Mouse (Mus musculus): Measurements from ENCODE around the gene Tbc1d30. TPM values are rescaled to one million over a fixed set of nuclear protein-coding genes. Genes with fewer than 3 reads are reported as not detected.

Gene Tbc1d30
- polyA plus RNA-seq, 1 experiment from 2014 or later: 0.57 TPM

GRCm38 (mm10) chr10:121376530-121377271 is 25.6 kb upstream of the Tbc1d30 start:
- H3K9me3 ChIP-seq (replicated peaks): no peaks in the 10 kb centered on the region
- peak overlapping the region; percentile 7; the same call in 1 of the 2 replicates for H3K27ac ChIP-seq
- H3K4me3 ChIP-seq (replicated peaks): no peak overlapping the region
- H3K4me2 ChIP-seq: no peak overlapping the region
- H3K4me1 ChIP-seq: peaks cover 35% of the 10 kb centered on the region
- H3K27me3 ChIP-seq: no peaks in the 10 kb centered on the region
- ATAC-seq (replicated peaks; ENCODE audit: low FRiP score): 0 out of 2 replicates have a peak, but pooled peaks have one; percentile 14
- H3K36me3 ChIP-seq: peaks cover 87% of the 10 kb centered on the region
- 76% methylated on average over 24 of the region's 24 CpGs for WGBS
- H3K9ac ChIP-seq: no peak overlapping the region

- 43% methylated on average over 24 of the region's 24 CpGs for WGBS
- ATAC-seq (replicated peaks; ENCODE audit: low FRiP score): peak; percentile 86
Observed at GRCm38 (mm10) chr10:121375649-121376493, 24.8 kb upstream of the Tbc1d30 start.

GRCm38 (mm10) chr10:121374693-121375620 is 23.9 kb upstream of the Tbc1d30 start:
- H3K36me3 ChIP-seq: peaks cover 81% of the 10 kb centered on the region
- WGBS: 76% methylated on average over 17 of the region's 17 CpGs
- H3K27me3 ChIP-seq: no peaks in the 10 kb centered on the region
- H3K27ac ChIP-seq: 0 out of 2 replicates have a peak overlapping the region, but pooled peaks have one; percentile 23
- no peaks in the 10 kb centered on the region for H3K9me3 ChIP-seq (replicated peaks)
- peaks cover 35% of the 10 kb centered on the region for H3K4me1 ChIP-seq
- no peak overlapping the region for H3K4me3 ChIP-seq (replicated peaks)
- H3K9ac ChIP-seq: no peak overlapping the region
- no peak overlapping the region for H3K4me2 ChIP-seq
- ATAC-seq (replicated peaks; ENCODE audit: low FRiP score): no peak

More at GRCm38 (mm10) chr10:121375649-121376493, 24.8 kb upstream of the Tbc1d30 start:
- Histone ChIP-seq H3K9me3 (replicated peaks) (no peaks in the 10 kb centered on the region), H3K9ac (no peak overlapping the region), H3K27ac (peak overlapping the region; percentile 23), H3K4me3 (replicated peaks) (no peak overlapping the region), H3K4me1 (peaks cover 35% of the 10 kb centered on the region), H3K4me2 (no peak overlapping the region), H3K36me3 (peaks cover 86% of the 10 kb centered on the region), H3K27me3 (no peaks in the 10 kb centered on the region)

GRCm38 (mm10) chr10:121374013-121374412 is 22.9 kb upstream of the Tbc1d30 start:
- no peak overlapping the region for H3K27ac ChIP-seq

GRCm38 (mm10) chr10:121370777-121371176 is 19.7 kb upstream of the Tbc1d30 start:
- Histone ChIP-seq H3K4me3 (replicated peaks) (no peak overlapping the region), H3K4me1 (peaks cover 38% of the 10 kb centered on the region), H3K36me3 (peaks cover 54% of the 10 kb centered on the region), H3K9ac (no peak overlapping the region), H3K27ac (no peak overlapping the region), H3K27me3 (no peaks in the 10 kb centered on the region), H3K9me3 (replicated peaks) (no peaks in the 10 kb centered on the region), H3K4me2 (no peak overlapping the region)
- no peak for ATAC-seq (replicated peaks; ENCODE audit: low FRiP score)
- 94% methylated on average over 6 of the region's 6 CpGs for WGBS

More at GRCm38 (mm10) chr10:121374013-121374412, 22.9 kb upstream of the Tbc1d30 start:
- H3K9ac ChIP-seq: no peak overlapping the region
- H3K4me3 ChIP-seq (replicated peaks): no peak overlapping the region
- no peaks in the 10 kb centered on the region for H3K9me3 ChIP-seq (replicated peaks)
- 56% methylated on average over 12 of the region's 12 CpGs for WGBS
- H3K4me1 ChIP-seq: peaks cover 38% of the 10 kb centered on the region
- no peaks in the 10 kb centered on the region for H3K27me3 ChIP-seq
- no peak for ATAC-seq (replicated peaks; ENCODE audit: low FRiP score)
- H3K4me2 ChIP-seq: no peak overlapping the region
- peaks cover 79% of the 10 kb centered on the region for H3K36me3 ChIP-seq

- no peaks in the 10 kb centered on the region for H3K9me3 ChIP-seq (replicated peaks)
- H3K4me3 ChIP-seq (replicated peaks): no peak overlapping the region
- H3K9ac ChIP-seq: no peak overlapping the region
- WGBS: 88% methylated on average over 18 of the region's 18 CpGs
- H3K4me2 ChIP-seq: no peak overlapping the region
- no peak for ATAC-seq (replicated peaks; ENCODE audit: low FRiP score)
- H3K27ac ChIP-seq: no peak overlapping the region
- H3K27me3 ChIP-seq: no peaks in the 10 kb centered on the region
- H3K4me1 ChIP-seq: peaks cover 30% of the 10 kb centered on the region
- peaks cover 39% of the 10 kb centered on the region for H3K36me3 ChIP-seq
Observed at GRCm38 (mm10) chr10:121368783-121369465, 17.8 kb upstream of the Tbc1d30 start.

GRCm38 (mm10) chr10:121367780-121368179 is 16.7 kb upstream of the Tbc1d30 start:
- Histone ChIP-seq H3K9ac (no peak overlapping the region), H3K4me2 (no peak overlapping the region), H3K4me3 (replicated peaks) (no peak overlapping the region), H3K27me3 (no peaks in the 10 kb centered on the region), H3K36me3 (peaks cover 27% of the 10 kb centered on the region), H3K27ac (no peak overlapping the region), H3K9me3 (replicated peaks) (no peaks in the 10 kb centered on the region), H3K4me1 (peaks cover 28% of the 10 kb centered on the region)
- WGBS: 85% methylated on average over 9 of the region's 9 CpGs
- ATAC-seq (replicated peaks; ENCODE audit: low FRiP score): no peak

- 75% methylated on average over 13 of the region's 13 CpGs for WGBS
- Histone ChIP-seq H3K4me2 (no peak overlapping the region), H3K27ac (no peak overlapping the region), H3K36me3 (peaks cover 27% of the 10 kb centered on the region; the same call in 1 of the 2 replicates), H3K4me1 (peaks cover 28% of the 10 kb centered on the region), H3K9ac (no peak overlapping the region), H3K4me3 (replicated peaks) (no peak overlapping the region), H3K27me3 (no peaks in the 10 kb centered on the region), H3K9me3 (replicated peaks) (no peaks in the 10 kb centered on the region)
- no peak for ATAC-seq (replicated peaks; ENCODE audit: low FRiP score)
Observed at GRCm38 (mm10) chr10:121367271-121367670, 16.2 kb upstream of the Tbc1d30 start.

- Histone ChIP-seq H3K27ac (no peak overlapping the region), H3K4me3 (replicated peaks) (peak overlapping the region; percentile 75), H3K36me3 (peaks cover 16% of the 10 kb centered on the region; the same call in 1 of the 2 replicates), H3K4me1 (peaks cover 28% of the 10 kb centered on the region), H3K27me3 (no peaks in the 10 kb centered on the region), H3K4me2 (peak overlapping the region; percentile 73), H3K9me3 (replicated peaks) (no peaks in the 10 kb centered on the region), H3K9ac (peak overlapping the region; percentile 74)
- ATAC-seq (replicated peaks; ENCODE audit: low FRiP score): no peak
- WGBS: 8% methylated on average over 9 of the region's 9 CpGs
Observed at GRCm38 (mm10) chr10:121365781-121366272, 14.7 kb upstream of the Tbc1d30 start.

- Histone ChIP-seq H3K9ac (peak within 1 kb of the TSS; percentile 74), H3K4me2 (peak within 1 kb of the TSS; percentile 73), H3K4me3 (replicated peaks) (peak within 1 kb of the TSS; percentile 75), H3K36me3 (peaks cover 13% of the 10 kb centered on the region; the same call in 1 of the 2 replicates), H3K27ac (peak within 1 kb of the TSS; percentile 65), H3K4me1 (peaks cover 28% of the 10 kb centered on the region), H3K9me3 (replicated peaks) (no peaks in the 10 kb centered on the region), H3K27me3 (no peaks in the 10 kb centered on the region)
- peak; percentile 99 for ATAC-seq (replicated peaks; ENCODE audit: low FRiP score)
- WGBS: under 1% methylated on average over 68 of the region's 72 CpGs
Observed at GRCm38 (mm10) chr10:121364801-121365564, 13.9 kb upstream of the Tbc1d30 start, which contains the start of gene Gns. Gene Gns, plus strand, starts transcription at chr10:121365090.
